Mouse (Mus musculus): Measurements from ENCODE around the gene Oit1.

Oit1 gene

GRCm38 (mm10) chr14:8378685-8379313, at the start of gene Oit1:
TSS of gene Oit1 (minus strand) at chr14:8378754.
- DNase-seq = no peak

GRCm38 (mm10) chr14:8422833-8423232, 44.3 kb upstream of the Oit1 start:
- no peak for DNase-seq

- no peak for DNase-seq
These were observed 42.7 kb upstream of the Oit1 start for GRCm38 (mm10) chr14:8421199-8421787.

- no peak for DNase-seq
These were observed 40.1 kb upstream of the Oit1 start for GRCm38 (mm10) chr14:8418610-8419009.

- no peak for DNase-seq
These were observed 27.4 kb upstream of the Oit1 start for GRCm38 (mm10) chr14:8405946-8406345.

GRCm38 (mm10) chr14:8403310-8403709, 24.8 kb upstream of the Oit1 start:
- DNase-seq = no peak

GRCm38 (mm10) chr14:8398507-8398906, 20.0 kb upstream of the Oit1 start:
- DNase-seq = no peak

- no peak for DNase-seq
These were observed 17.2 kb upstream of the Oit1 start for GRCm38 (mm10) chr14:8395690-8396287.

GRCm38 (mm10) chr14:8392181-8392825, 13.7 kb upstream of the Oit1 start:
- DNase-seq = no peak

GRCm38 (mm10) chr14:8369394-8369793, 9.2 kb downstream of the Oit1 start:
- DNase-seq = no peak

- DNase-seq = no peak
These were observed 9.7 kb downstream of the Oit1 start for GRCm38 (mm10) chr14:8368900-8369299.

GRCm38 (mm10) chr14:8367727-8368520, 10.6 kb downstream of the Oit1 start:
- no peak for DNase-seq

- no peak for DNase-seq
These were observed 11.4 kb downstream of the Oit1 start for GRCm38 (mm10) chr14:8367121-8367520.

GRCm38 (mm10) chr14:8365833-8366232, 12.7 kb downstream of the Oit1 start:
- DNase-seq = no peak

GRCm38 (mm10) chr14:8356836-8357235, 21.7 kb downstream of the Oit1 start:
- no peak for DNase-seq

- peak; percentile 59 for DNase-seq
These were observed 22.5 kb downstream of the Oit1 start for GRCm38 (mm10) chr14:8355999-8356501.

- DNase-seq = no peak
These were observed 29.6 kb downstream of the Oit1 start for GRCm38 (mm10) chr14:8348927-8349326.

GRCm38 (mm10) chr14:8346255-8346997, 32.1 kb downstream of the Oit1 start:
- peak; percentile 76 for DNase-seq

- DNase-seq = no peak
These were observed 33.0 kb downstream of the Oit1 start for GRCm38 (mm10) chr14:8345566-8345965.

GRCm38 (mm10) chr14:8342509-8343106, 35.9 kb downstream of the Oit1 start:
- no peak for DNase-seq

- DNase-seq = no peak
These were observed 38.3 kb downstream of the Oit1 start for GRCm38 (mm10) chr14:8340226-8340625.

GRCm38 (mm10) chr14:8335947-8336346, 42.6 kb downstream of the Oit1 start:
- DNase-seq = no peak
